Mouse (Mus musculus) liver, embryonic 14.5 days (tissue): ENCODE measurements around the gene Gm10639. TPM values are rescaled to one million over a fixed set of nuclear protein-coding genes. Genes with fewer than 3 reads are reported as not detected.
"Not testable (repeated sequence)": the region's sequence is repeated elsewhere in the genome, so short reads cannot be mapped to it uniquely, and the experiment has no call there.

Source experiments
- ATAC-seq: fragments of 200-750 bp; cut with Nextera tagmentation; 2 replicates; pipeline ENCODE4 v1.8.0; 2017; ENCODE audit warnings: moderate number of reproducible peaks, mild to moderate bottlenecking, moderate library complexity; ENCODE audit not compliant: insufficient read depth
- DNase-seq, 3 experiments: peaks; one replicate each; pipeline ENCODE4 v3.0.0-alpha.2; 2012 to 2013; ENCODE audit warnings: low read depth in 3 of 3, low spot score in 3 of 3
- H3K27ac ChIP-seq: fragments of 300-500 bp; sonication (generic); 2 replicates; pipeline ENCODE4 v1.5.1; 2014; ENCODE audit warnings: moderate library complexity, mild to moderate bottlenecking, control low read depth, inconsistent platforms
- H3K27me3 ChIP-seq: fragments of 300-500 bp; sonication (generic); 2 replicates; pipeline ENCODE4 v1.6.1; 2014; ENCODE audit warnings: mild to moderate bottlenecking, low read length, moderate library complexity; ENCODE audit not compliant: control insufficient read depth, insufficient read depth
- H3K36me3 ChIP-seq: fragments of 300-500 bp; sonication (generic); replicated peaks from 2 replicates; pipeline ENCODE4 v1.6.1; 2014; ENCODE audit warnings: low read depth; ENCODE audit not compliant: control insufficient read depth, insufficient read depth
- H3K4me1 ChIP-seq, 2 experiments: fragments of 200-500 bp in 1 of 2; fragments of 300-500 bp in 1 of 2; sonication (generic) in 1 of 2; replicated peaks; 2 replicates each; pipeline ENCODE4 v1.6.1; 2012 to 2014; ENCODE audit warnings: antibody characterized with exemption in 1 of 2, inconsistent platforms in 1 of 2, low read length in 1 of 2; ENCODE audit not compliant: control insufficient read depth in 2 of 2, insufficient read depth in 2 of 2
- H3K4me2 ChIP-seq: fragments of 300-500 bp; sonication (generic); 2 replicates; pipeline ENCODE4 v1.6.1; 2014; ENCODE audit warnings: low read depth, mild to moderate bottlenecking, control low read depth, moderate library complexity
- H3K4me3 ChIP-seq, 2 experiments: fragments of 200-500 bp in 1 of 2; fragments of 300-500 bp in 1 of 2; sonication (generic) in 1 of 2; 2 replicates each; pipeline ENCODE4 v1.5.1; 2012 to 2014; ENCODE audit warnings: low read depth in 2 of 2, low read length in 2 of 2, mild to moderate bottlenecking in 2 of 2, control low read depth in 1 of 2, inconsistent platforms in 1 of 2, moderate library complexity in 1 of 2; ENCODE audit not compliant: insufficient read depth in 1 of 2
- H3K9ac ChIP-seq: fragments of 300-500 bp; sonication (generic); replicated peaks from 2 replicates; pipeline ENCODE4 v1.6.1; 2014; ENCODE audit warnings: mild to moderate bottlenecking, control low read depth, moderate library complexity
- H3K9me3 ChIP-seq: fragments of 300-500 bp; sonication (generic); 2 replicates; pipeline ENCODE4 v1.6.1; 2016; ENCODE audit warnings: low read length, mixed read lengths; ENCODE audit not compliant: control insufficient read depth
- CTCF ChIP-seq: IDR thresholded peaks from 2 replicates; pipeline ENCODE4 v1.5.1; 2016; ENCODE audit warnings: antibody characterized with exemption, low read depth, control low read depth
- EP300 ChIP-seq: IDR thresholded peaks from 2 replicates; pipeline ENCODE4 v1.6.1; 2016; ENCODE audit warnings: antibody characterized with exemption, low read depth
- WGBS: fragments of 180-500 bp; shearing (Covaris S2); extraction: QIAGEN DNeasy Blood & Tissue Kit; methylation state at CpG from one replicate; pipeline ENCODE4 v1.1.7; 2014; ENCODE audit not compliant: insufficient replicate concordance; 5-methylcytosine and 5-hydroxymethylcytosine counted together
- polyA plus RNA-seq, 2 experiments: library from polyadenylated mRNA; depleted of rRNA in 1 of 2; stranded (reverse) in 1 of 2; unstranded in 1 of 2; fragments of >200 nt; fragmentation: Nextera tagmentation in 1 of 2; extraction: Ambion mirVana in 1 of 2; gene quantifications; 2 replicates each; pipeline versions ENCODE4 v1.2.1 to v1.2.3; 2012 to 2014

Gene Gm10639
- polyA plus RNA-seq, 2 experiments, result not detected

GRCm38 (mm10) chr9:78292462-78292861 lies 2.7 kb downstream of the Gm10639 start:
- H3K27me3 ChIP-seq, H3K9me3 ChIP-seq, H3K4me1 ChIP-seq, H3K9ac ChIP-seq, H3K27ac ChIP-seq, DNase-seq, H3K4me2 ChIP-seq, H3K36me3 ChIP-seq, ATAC-seq, H3K4me3 ChIP-seq: not testable (repeated sequence)
- WGBS, result 67% methylated on average over 8 of the region's 8 CpGs

- not testable (repeated sequence) for H3K27ac ChIP-seq, H3K27me3 ChIP-seq, DNase-seq, H3K4me1 ChIP-seq, H3K9ac ChIP-seq, ATAC-seq, H3K4me3 ChIP-seq, H3K36me3 ChIP-seq, H3K9me3 ChIP-seq, H3K4me2 ChIP-seq
- WGBS, result 18% methylated on average over 1 of the region's 1 CpGs
These were observed 4.0 kb downstream of the Gm10639 start for GRCm38 (mm10) chr9:78293683-78294082.

- H3K9ac ChIP-seq, DNase-seq, H3K36me3 ChIP-seq, H3K27me3 ChIP-seq, ATAC-seq, H3K4me3 ChIP-seq, H3K9me3 ChIP-seq, H3K4me2 ChIP-seq, H3K4me1 ChIP-seq, H3K27ac ChIP-seq: not testable (repeated sequence)
- 41% methylated on average over 4 of the region's 7 CpGs for WGBS
These were observed 5.1 kb downstream of the Gm10639 start for GRCm38 (mm10) chr9:78294781-78295180.

GRCm38 (mm10) chr9:78296089-78296488 lies 6.4 kb downstream of the Gm10639 start:
- H3K27ac ChIP-seq, H3K4me2 ChIP-seq, H3K9me3 ChIP-seq, H3K9ac ChIP-seq, ATAC-seq, H3K4me3 ChIP-seq, H3K4me1 ChIP-seq, H3K27me3 ChIP-seq, H3K36me3 ChIP-seq: not testable (repeated sequence)
- DNase-seq, result peak; percentile 2 to 11 (median 5)
- WGBS, result 10% methylated on average over 6 of the region's 6 CpGs
- TF ChIP-seq CTCF, result peak; percentile 85

- Histone ChIP-seq H3K4me3 (no peak overlapping the region), H3K9ac (no peak overlapping the region), H3K27me3 (no peaks in the 10 kb centered on the region), H3K4me2 (no peak overlapping the region), H3K27ac (no peak overlapping the region), H3K36me3 (no peaks in the 10 kb centered on the region), H3K4me1 (no peaks in the 10 kb centered on the region), H3K9me3 (no peaks in the 10 kb centered on the region)
- DNase-seq, result no peak
- ATAC-seq, result no peak
- WGBS, result 50% methylated on average over 1 of the region's 1 CpGs
- no peak for TF ChIP-seq EP300
- TF ChIP-seq CTCF, result no peak
These were observed 8.5 kb downstream of the Gm10639 start for GRCm38 (mm10) chr9:78298232-78298631.

GRCm38 (mm10) chr9:78299143-78299542 lies 9.4 kb downstream of the Gm10639 start:
- WGBS, result 45% methylated on average over 1 of the region's 1 CpGs
- not testable (repeated sequence) for H3K9me3 ChIP-seq, H3K36me3 ChIP-seq, H3K27me3 ChIP-seq, DNase-seq, H3K9ac ChIP-seq, H3K4me2 ChIP-seq, H3K4me3 ChIP-seq, H3K4me1 ChIP-seq, ATAC-seq, H3K27ac ChIP-seq

- H3K9me3 ChIP-seq, H3K4me1 ChIP-seq, H3K4me3 ChIP-seq, ATAC-seq, H3K4me2 ChIP-seq, H3K36me3 ChIP-seq, H3K27ac ChIP-seq, DNase-seq, H3K9ac ChIP-seq, H3K27me3 ChIP-seq: not testable (repeated sequence)
- 46% methylated on average over 2 of the region's 3 CpGs for WGBS
These were observed 18.4 kb downstream of the Gm10639 start for GRCm38 (mm10) chr9:78308122-78308521.
